Mouse (Mus musculus): ENCODE data around the gene Cav1. TPM values are rescaled to one million over a fixed set of nuclear protein-coding genes. Genes with fewer than 3 reads are reported as not detected.

The Cav1 gene
- polyA plus RNA-seq, 1 experiment = 25.1 TPM

DNA sequence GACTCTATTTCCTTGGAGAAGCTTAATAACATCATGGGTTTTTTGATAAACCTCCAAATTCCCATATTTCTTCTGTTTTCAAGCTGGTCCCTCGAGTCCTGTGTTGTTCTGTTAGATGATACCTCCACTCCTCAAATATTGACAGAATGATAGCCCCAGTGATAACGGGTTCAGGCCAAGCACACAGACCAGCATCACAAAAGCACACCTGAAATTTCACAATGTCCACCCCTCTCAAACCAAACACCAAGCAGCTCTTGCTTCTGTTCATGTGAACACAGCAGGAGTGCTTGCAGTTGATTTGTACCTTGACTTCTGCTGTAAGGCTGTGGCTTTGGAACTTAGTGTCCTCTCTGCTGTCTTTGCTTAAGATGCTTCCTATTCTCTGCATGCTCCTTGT is 71.2 kb downstream of the Cav1 start:
- no peak for TF ChIP-seq CTCF (IDR thresholded peaks at IDR 0.05; ENCODE audit: borderline replicate concordance, extremely low read depth, insufficient read depth, insufficient read length)
- TF ChIP-seq POLR2A (IDR thresholded peaks at IDR 0.05; ENCODE audit: borderline replicate concordance, extremely low read depth, insufficient read depth, insufficient read length, poor library complexity, severe bottlenecking) = no peak
- DNase-seq (ENCODE audit: low read depth) = no peak

DNA sequence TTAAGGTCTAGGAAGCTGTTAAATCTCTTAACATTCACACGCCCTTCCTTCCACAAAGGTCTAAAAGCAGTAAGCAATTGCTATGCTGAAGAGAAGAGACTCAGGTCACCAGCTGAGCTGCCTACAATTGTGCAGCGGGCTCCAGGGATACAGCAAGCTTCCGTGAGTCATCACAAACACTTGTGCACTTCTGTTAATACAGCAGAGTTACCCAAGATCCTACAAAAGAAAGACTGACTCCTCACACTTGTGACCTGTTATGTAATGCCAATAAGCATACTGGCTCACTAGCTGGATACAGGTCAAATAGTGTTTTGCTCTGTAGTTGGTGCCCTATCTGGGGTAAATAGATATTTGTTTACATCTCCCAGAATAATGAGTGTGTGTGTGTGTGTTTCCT is 74.0 kb downstream of the Cav1 start:
- no peak for TF ChIP-seq POLR2A (IDR thresholded peaks at IDR 0.05; ENCODE audit: borderline replicate concordance, extremely low read depth, insufficient read depth, insufficient read length, poor library complexity, severe bottlenecking)
- no peak for TF ChIP-seq CTCF (IDR thresholded peaks at IDR 0.05; ENCODE audit: borderline replicate concordance, extremely low read depth, insufficient read depth, insufficient read length)
- DNase-seq (ENCODE audit: low read depth) = no peak

DNA sequence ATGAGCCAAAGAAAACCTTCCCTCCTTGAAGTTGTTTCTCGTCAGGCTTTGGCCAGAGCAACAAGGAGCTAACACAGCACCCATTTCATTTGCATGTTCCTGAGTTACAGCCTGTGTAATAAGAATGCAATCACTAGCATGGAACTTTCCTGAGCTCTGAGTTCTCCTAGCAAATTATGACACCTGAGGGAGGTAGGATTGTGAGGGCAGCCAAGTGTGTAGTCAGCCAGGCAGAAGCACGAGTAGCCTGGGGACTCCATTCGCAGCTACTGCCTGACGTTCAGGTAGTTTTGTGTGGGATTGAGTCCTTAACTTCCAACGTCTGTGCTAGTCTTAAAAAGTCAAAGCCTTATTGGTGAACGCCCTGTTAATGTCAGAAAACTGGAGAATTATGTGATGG is 75.6 kb downstream of the Cav1 start:
- TF ChIP-seq CTCF (IDR thresholded peaks at IDR 0.05; ENCODE audit: borderline replicate concordance, extremely low read depth, insufficient read depth, insufficient read length) (no peak), POLR2A (IDR thresholded peaks at IDR 0.05; ENCODE audit: borderline replicate concordance, extremely low read depth, insufficient read depth, insufficient read length, poor library complexity, severe bottlenecking) (no peak)
- DNase-seq (ENCODE audit: low read depth) = no peak

DNA sequence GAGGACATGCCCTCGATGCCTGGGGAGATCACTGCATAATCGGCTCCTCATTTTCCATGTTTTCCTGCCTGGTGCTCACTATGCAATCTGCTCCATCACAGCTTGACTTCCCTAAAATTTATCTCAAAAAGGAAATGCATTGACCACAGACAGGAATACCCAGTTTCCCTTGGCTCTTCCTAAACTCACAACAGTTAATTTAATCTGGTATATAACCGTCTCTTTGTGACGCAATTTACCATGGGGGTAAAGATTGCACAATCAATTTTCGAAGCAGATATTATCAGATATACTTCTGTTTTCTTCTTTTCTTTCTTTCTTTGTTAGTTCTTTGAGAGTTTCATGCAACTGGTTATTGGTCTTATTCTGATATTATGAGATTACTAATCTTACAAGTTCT is 79.4 kb downstream of the Cav1 start:
- DNase-seq (ENCODE audit: low read depth) = no peak
- TF ChIP-seq POLR2A (IDR thresholded peaks at IDR 0.05; ENCODE audit: borderline replicate concordance, extremely low read depth, insufficient read depth, insufficient read length, poor library complexity, severe bottlenecking) (no peak), CTCF (IDR thresholded peaks at IDR 0.05; ENCODE audit: borderline replicate concordance, extremely low read depth, insufficient read depth, insufficient read length) (no peak)

DNA sequence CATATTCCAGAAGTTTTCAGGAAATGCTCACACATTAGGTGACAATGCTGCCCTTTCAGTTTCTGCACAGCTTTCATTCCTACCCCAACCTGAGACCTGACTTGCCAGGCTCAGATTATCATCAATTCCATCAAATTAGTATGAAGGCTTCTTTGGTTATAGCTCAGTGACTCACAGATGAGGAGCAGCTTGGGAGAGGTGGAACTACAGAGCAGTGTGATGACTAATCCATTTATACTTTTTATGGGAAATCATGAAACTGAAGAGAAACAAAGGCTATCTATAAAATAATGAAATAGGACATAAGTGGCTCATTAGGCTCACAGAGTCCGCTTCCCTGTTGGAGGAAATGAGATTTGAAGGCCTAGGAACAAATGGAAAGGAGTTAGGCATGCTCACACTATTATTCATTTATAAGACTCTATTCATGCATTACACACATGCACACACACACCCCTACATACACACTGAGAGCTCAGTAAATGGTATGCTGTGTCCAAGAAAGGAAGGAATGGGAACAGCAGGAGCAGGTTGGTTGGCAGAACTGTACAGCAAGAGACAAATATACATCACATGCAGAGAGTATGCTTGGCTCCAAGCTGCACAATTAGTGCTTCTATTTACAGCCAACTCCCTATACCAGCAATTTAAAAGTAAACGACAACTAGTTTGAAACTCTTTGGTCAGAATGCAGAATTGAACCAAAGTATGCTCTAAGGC is 82.0 kb downstream of the Cav1 start:
- TF ChIP-seq POLR2A (IDR thresholded peaks at IDR 0.05; ENCODE audit: borderline replicate concordance, extremely low read depth, insufficient read depth, insufficient read length, poor library complexity, severe bottlenecking) (no peak), CTCF (IDR thresholded peaks at IDR 0.05; ENCODE audit: borderline replicate concordance, extremely low read depth, insufficient read depth, insufficient read length) (no peak)
- DNase-seq (ENCODE audit: low read depth) = peak; percentile 69

Other genes starting within 250 kb of the Cav1 start
- gene Tes, start 241.2 kb upstream of the Cav1 start, polyA plus RNA-seq (2012; rRNA removed) = 36.8 and 44.5 TPM in 2 replicates
- gene Cav2, start 25.1 kb upstream of the Cav1 start, polyA plus RNA-seq (2012; rRNA removed) = 5.8 and 6.0 TPM in 2 replicates
- gene Met, start 157.5 kb downstream of the Cav1 start, polyA plus RNA-seq (2012; rRNA removed) = 1.5 and 1.8 TPM in 2 replicates

All from brain, embryonic 14.5 days (tissue).